Comparison of ENCODE assay signal across 17 mouse cellular contexts in genomic region chr1:154143691-154144090, GRCm38 (mm10). TPM values are rescaled to one million over a fixed set of nuclear protein-coding genes. Genes with fewer than 3 reads are reported as not detected.
"Had no signal": no experiment of that assay in that cellular context is flagged by ENCODE, and none has a peak within 500 bp of the region (broad histone marks: within the 10 kb centered on the region; RNA-seq: fewer than 3 reads in every experiment).

No protein-coding gene starts in this region.

- H3K27ac ChIP-seq: kidney, postnatal 0 days; layer of hippocampus, adult 2 months; limb, embryonic 12.5 days; liver, embryonic 13.5 days; macrophage; midbrain, embryonic 15.5 days; neural tube, embryonic 12.5 days; stomach, postnatal 0 days had no signal

- H3K4me1 ChIP-seq: limb, embryonic 12.5 days; liver, embryonic 13.5 days; megakaryocyte, embryonic 14.5 days; midbrain, embryonic 15.5 days; neural tube, embryonic 12.5 days had no signal

- H3K27me3 ChIP-seq: limb, embryonic 12.5 days; liver, embryonic 13.5 days; midbrain, embryonic 15.5 days; neural tube, embryonic 12.5 days had no signal

- DNase-seq: kidney, postnatal 4 days; liver, embryonic 13.5 days; lung, adult 2 months; thymus, adult 18-20 months; thymus, postnatal 14 days had no signal

- H3K9me3 ChIP-seq: limb, embryonic 12.5 days; liver, embryonic 13.5 days; megakaryocyte, embryonic 14.5 days; midbrain, embryonic 15.5 days; neural tube, embryonic 12.5 days had no signal

- H3K9ac ChIP-seq: limb, embryonic 12.5 days; liver, embryonic 13.5 days; midbrain, embryonic 15.5 days; neural tube, embryonic 12.5 days had no signal

- ATAC-seq: hindbrain, embryonic 16.5 days; inflammation-experienced regulatory T-cells, adult 6 months; intestine, postnatal 0 days; midbrain, embryonic 15.5 days had no signal

- H3K4me3 ChIP-seq: layer of hippocampus, adult 2 months; limb, embryonic 12.5 days; liver, embryonic 13.5 days; megakaryocyte, embryonic 14.5 days; midbrain, embryonic 15.5 days; neural tube, embryonic 12.5 days had no signal

- H3K36me3 ChIP-seq: limb, embryonic 12.5 days; liver, embryonic 13.5 days; midbrain, embryonic 15.5 days; neural tube, embryonic 12.5 days had no signal

- H3K4me2 ChIP-seq: limb, embryonic 12.5 days; liver, embryonic 13.5 days; midbrain, embryonic 11.5 days; midbrain, embryonic 15.5 days; neural tube, embryonic 12.5 days had no signal

RNA-seq across cellular contexts. Expression of gene Zfp648, which starts 57.3 kb away (rescaled TPM):
- polyA plus RNA-seq: inflammation-experienced regulatory T-cells, adult 6 months; intestine, postnatal 0 days; liver, embryonic 13.5 days; macrophage; midbrain, embryonic 11.5 days had no signal
